Mouse (Mus musculus) granulocyte monocyte progenitor cell, adult 5-6 weeks (primary cell): Measurements from ENCODE around the gene Il13ra1. TPM values are rescaled to one million over a fixed set of nuclear protein-coding genes. Genes with fewer than 3 reads are reported as not detected.
A peak's percentile ranks its signal among the peaks of the same experiment; 100 is the strongest.

Experiments
- ATAC-seq: replicated peaks from 2 replicates; pipeline ENCODE4 v1.8.0; 2016; ENCODE audit warnings: mild to moderate bottlenecking, moderate TSS enrichment, inconsistent platforms; ENCODE audit not compliant: poor library complexity, severe bottlenecking
- total RNA-seq, 2 experiments: library from RNA; stranded (forward) in 1 of 2; stranded (reverse) in 1 of 2; fragments of 200-712, 200-1000 nt in 1 of 2; fragments of >200 nt in 1 of 2; fragmentation: Nextera tagmentation in 1 of 2; gene quantifications; 2 replicates each; pipeline ENCODE4 v1.2.3; 2014 to 2017

Il13ra1 gene
- total RNA-seq (2014; fragmentation: Nextera tagmentation) (1.0 TPM in 1 of 2 replicates, not detected in the other), total RNA-seq (2017) (0.26 and 0.47 TPM in 2 replicates)

- ATAC-seq: peak; percentile 61
These were observed at the start of gene Il13ra1 for GRCm38 (mm10) chrX:36111622-36112421. Il13ra1 (plus strand) TSS chrX:36112110.

GRCm38 (mm10) chrX:36073997-36074396, 37.9 kb upstream of the Il13ra1 start:
- no peak for ATAC-seq

- no peak for ATAC-seq
These were observed 34.7 kb upstream of the Il13ra1 start for GRCm38 (mm10) chrX:36077164-36077563.

GRCm38 (mm10) chrX:36082917-36083316, 29.0 kb upstream of the Il13ra1 start:
- peak; percentile 99 for ATAC-seq

GRCm38 (mm10) chrX:36088464-36089256, 23.2 kb upstream of the Il13ra1 start:
- peak; percentile 82 for ATAC-seq

GRCm38 (mm10) chrX:36100883-36101282, 11.0 kb upstream of the Il13ra1 start:
- ATAC-seq: peak; percentile 95

GRCm38 (mm10) chrX:36101318-36101717, 10.6 kb upstream of the Il13ra1 start:
- peak; percentile 81 for ATAC-seq

- peak; percentile 73 for ATAC-seq
These were observed 3.3 kb upstream of the Il13ra1 start for GRCm38 (mm10) chrX:36108601-36109000.

GRCm38 (mm10) chrX:36112422-36112750, 476 bp downstream of the Il13ra1 start:
- peak; percentile 17; the same call in 1 of the 2 replicates for ATAC-seq

GRCm38 (mm10) chrX:36115171-36115570, 3.3 kb downstream of the Il13ra1 start:
- no peak for ATAC-seq

- ATAC-seq: peak; percentile 98
These were observed 17.3 kb downstream of the Il13ra1 start for GRCm38 (mm10) chrX:36129037-36129770.

GRCm38 (mm10) chrX:36129771-36130108, 17.8 kb downstream of the Il13ra1 start:
- peak; percentile 75 for ATAC-seq

- ATAC-seq: no peak
These were observed 24.4 kb downstream of the Il13ra1 start for GRCm38 (mm10) chrX:36136346-36136745.

GRCm38 (mm10) chrX:36141994-36142639, 30.2 kb downstream of the Il13ra1 start:
- ATAC-seq: no peak

GRCm38 (mm10) chrX:36146746-36147145, 34.8 kb downstream of the Il13ra1 start:
- ATAC-seq: no peak

GRCm38 (mm10) chrX:36150100-36150499, 38.2 kb downstream of the Il13ra1 start:
- no peak for ATAC-seq

GRCm38 (mm10) chrX:36156677-36157076, 44.8 kb downstream of the Il13ra1 start:
- ATAC-seq: no peak

- ATAC-seq: no peak
These were observed 49.7 kb downstream of the Il13ra1 start for GRCm38 (mm10) chrX:36161567-36161966.

GRCm38 (mm10) chrX:36183625-36184024, 71.7 kb downstream of the Il13ra1 start:
- ATAC-seq: peak; percentile 79

GRCm38 (mm10) chrX:36186036-36186435, 74.1 kb downstream of the Il13ra1 start:
- ATAC-seq: no peak
